Mouse (Mus musculus): Measurements from ENCODE around the gene Grk5. TPM values are rescaled to one million over a fixed set of nuclear protein-coding genes. Genes with fewer than 3 reads are reported as not detected.

Grk5 gene
- polyA plus RNA-seq, 1 experiment from 2014 or later: 3.6 TPM

DNA sequence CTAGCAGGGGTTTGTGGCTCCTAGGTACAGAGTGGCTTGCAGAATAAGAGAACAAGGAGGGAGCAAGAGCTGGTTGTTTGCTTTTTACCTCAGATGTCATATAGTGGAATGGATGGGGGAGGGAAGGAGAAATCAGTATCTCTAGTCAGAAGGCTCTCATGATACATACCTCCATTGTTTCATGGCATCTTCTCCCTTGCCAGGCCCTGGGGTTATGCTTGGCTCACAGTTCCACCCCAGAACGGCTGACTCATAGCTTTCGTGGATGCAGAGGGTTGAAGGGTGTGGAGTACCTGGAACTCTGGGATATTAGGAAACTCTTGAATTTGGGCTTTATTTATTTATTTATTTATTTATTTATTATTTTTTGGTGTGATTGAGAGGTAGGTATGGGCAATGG lies 84.0 kb downstream of the Grk5 start:
- Histone ChIP-seq H3K27ac (replicated peaks; ENCODE audit: low read depth, low read length) (no peak overlapping the region), H3K27me3 (ENCODE audit: control insufficient read depth, insufficient read depth, low read length) (no peaks in the 10 kb centered on the region), H3K4me1 (ENCODE audit: control insufficient read depth, insufficient read depth, low read length) (no peaks in the 10 kb centered on the region), H3K36me3 (ENCODE audit: control insufficient read depth, insufficient read depth, low read length) (no peaks in the 10 kb centered on the region), H3K9ac (replicated peaks; ENCODE audit: low read length) (no peak overlapping the region), H3K4me3 (replicated peaks; ENCODE audit: low read depth, low read length) (no peak overlapping the region), H3K9me3 (ENCODE audit: control insufficient read depth, low read length) (no peaks in the 10 kb centered on the region), H3K4me2 (ENCODE audit: low read length) (no peak overlapping the region)
- no peak for ATAC-seq (ENCODE audit: low FRiP score, low TSS enrichment)
- DNase-seq: no peak
- 96% methylated on average over 2 of the region's 2 CpGs for WGBS

GRCm38 (mm10) chr19:60979581-60979980 lies 90.0 kb downstream of the Grk5 start:
- no peak overlapping the region for H3K4me3 ChIP-seq (replicated peaks; ENCODE audit: low read depth, low read length)
- H3K27me3 ChIP-seq (ENCODE audit: control insufficient read depth, insufficient read depth, low read length): no peaks in the 10 kb centered on the region
- no peaks in the 10 kb centered on the region for H3K36me3 ChIP-seq (ENCODE audit: control insufficient read depth, insufficient read depth, low read length)
- no peak overlapping the region for H3K27ac ChIP-seq (replicated peaks; ENCODE audit: low read depth, low read length)
- H3K9me3 ChIP-seq (ENCODE audit: control insufficient read depth, low read length): no peaks in the 10 kb centered on the region
- 87% methylated on average over 1 of the region's 1 CpGs for WGBS
- no peak overlapping the region for H3K9ac ChIP-seq (replicated peaks; ENCODE audit: low read length)
- DNase-seq (no peak), ATAC-seq (ENCODE audit: low FRiP score, low TSS enrichment) (no peak)
- no peaks in the 10 kb centered on the region for H3K4me1 ChIP-seq (ENCODE audit: control insufficient read depth, insufficient read depth, low read length)
- H3K4me2 ChIP-seq (ENCODE audit: low read length): no peak overlapping the region

- Histone ChIP-seq H3K9me3 (ENCODE audit: control insufficient read depth, low read length) (no peaks in the 10 kb centered on the region), H3K36me3 (ENCODE audit: control insufficient read depth, insufficient read depth, low read length) (no peaks in the 10 kb centered on the region), H3K4me3 (replicated peaks; ENCODE audit: low read depth, low read length) (no peak overlapping the region), H3K4me1 (ENCODE audit: control insufficient read depth, insufficient read depth, low read length) (no peaks in the 10 kb centered on the region), H3K9ac (replicated peaks; ENCODE audit: low read length) (no peak overlapping the region), H3K4me2 (ENCODE audit: low read length) (no peak overlapping the region), H3K27me3 (ENCODE audit: control insufficient read depth, insufficient read depth, low read length) (no peaks in the 10 kb centered on the region), H3K27ac (replicated peaks; ENCODE audit: low read depth, low read length) (no peak overlapping the region)
- DNase-seq (no peak), ATAC-seq (ENCODE audit: low FRiP score, low TSS enrichment) (no peak)
- WGBS: 87% methylated on average over 5 of the region's 5 CpGs
Measured at GRCm38 (mm10) chr19:60981391-60981790, 91.8 kb downstream of the Grk5 start.

DNA sequence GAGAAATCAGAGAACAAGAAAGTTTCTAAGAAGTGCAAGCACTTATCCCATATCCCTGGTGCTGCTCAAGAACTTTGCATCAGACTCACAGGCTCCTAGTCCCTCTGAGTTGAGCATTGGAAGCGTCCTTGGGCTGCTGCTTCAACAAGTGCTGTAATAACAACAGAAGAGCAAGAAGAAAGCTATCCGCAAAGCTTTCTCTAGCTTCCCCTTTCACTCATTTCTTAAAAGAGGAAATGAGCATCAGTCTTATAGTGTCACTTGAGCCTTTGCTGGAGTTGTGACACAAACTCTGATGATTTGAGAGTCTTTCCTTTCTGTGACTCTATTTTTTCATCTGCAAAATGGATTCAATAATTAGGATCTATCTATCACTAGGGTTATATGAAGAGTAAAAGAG lies 92.3 kb downstream of the Grk5 start:
- ATAC-seq (ENCODE audit: low FRiP score, low TSS enrichment): no peak
- H3K9me3 ChIP-seq (ENCODE audit: control insufficient read depth, low read length): no peaks in the 10 kb centered on the region
- no peak overlapping the region for H3K27ac ChIP-seq (replicated peaks; ENCODE audit: low read depth, low read length)

GRCm38 (mm10) chr19:60989766-60990165 lies 100.2 kb downstream of the Grk5 start:
- H3K4me3 ChIP-seq (replicated peaks; ENCODE audit: low read depth, low read length): no peak overlapping the region
- ATAC-seq (ENCODE audit: low FRiP score, low TSS enrichment) (no peak), DNase-seq (no peak)
- whole genome bisulfite sequencing: 84% methylated on average over 5 of the region's 5 CpGs
- no peak overlapping the region for H3K27ac ChIP-seq (replicated peaks; ENCODE audit: low read depth, low read length)
- peaks cover 3% of the 10 kb centered on the region; the same call in 1 of the 2 replicates for H3K4me1 ChIP-seq (ENCODE audit: control insufficient read depth, insufficient read depth, low read length)
- no peaks in the 10 kb centered on the region for H3K9me3 ChIP-seq (ENCODE audit: control insufficient read depth, low read length)
- no peak overlapping the region for H3K9ac ChIP-seq (replicated peaks; ENCODE audit: low read length)
- no peaks in the 10 kb centered on the region for H3K27me3 ChIP-seq (ENCODE audit: control insufficient read depth, insufficient read depth, low read length)
- peaks cover 4% of the 10 kb centered on the region; the same call in 1 of the 2 replicates for H3K36me3 ChIP-seq (ENCODE audit: control insufficient read depth, insufficient read depth, low read length)
- H3K4me2 ChIP-seq (ENCODE audit: low read length): no peak overlapping the region

More for the DNA sequence above, 92.3 kb downstream of the Grk5 start:
- WGBS: 90% methylated on average over 2 of the region's 2 CpGs
- no peaks in the 10 kb centered on the region for H3K4me1 ChIP-seq (ENCODE audit: control insufficient read depth, insufficient read depth, low read length)
- no peak overlapping the region for H3K4me3 ChIP-seq (replicated peaks; ENCODE audit: low read depth, low read length)
- no peak overlapping the region for H3K9ac ChIP-seq (replicated peaks; ENCODE audit: low read length)
- no peak for DNase-seq
- no peak overlapping the region for H3K4me2 ChIP-seq (ENCODE audit: low read length)
- H3K36me3 ChIP-seq (ENCODE audit: control insufficient read depth, insufficient read depth, low read length): no peaks in the 10 kb centered on the region
- no peaks in the 10 kb centered on the region for H3K27me3 ChIP-seq (ENCODE audit: control insufficient read depth, insufficient read depth, low read length)

DNA sequence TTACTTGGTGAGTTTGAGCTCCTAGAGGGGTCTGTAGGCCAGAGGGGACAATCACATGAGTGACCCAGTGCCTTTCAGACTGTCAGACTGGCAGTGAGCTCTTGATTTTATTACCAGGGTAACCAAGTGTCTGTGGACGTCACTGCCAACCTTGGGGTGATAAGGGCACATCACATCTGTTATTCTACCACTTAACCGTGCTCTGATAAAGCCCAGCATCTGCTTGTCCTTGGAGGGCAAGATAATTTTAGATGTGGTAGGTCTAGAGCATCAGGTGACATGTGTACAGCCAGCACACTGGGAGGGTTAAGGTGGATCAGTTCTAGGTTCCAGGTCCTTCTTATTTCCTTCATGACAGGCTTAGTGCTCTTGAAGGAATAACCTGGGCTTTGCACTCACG lies 104.7 kb downstream of the Grk5 start:
- no peak overlapping the region for H3K9ac ChIP-seq (replicated peaks; ENCODE audit: low read length)
- H3K36me3 ChIP-seq (ENCODE audit: control insufficient read depth, insufficient read depth, low read length): peaks cover 4% of the 10 kb centered on the region; the same call in 1 of the 2 replicates
- no peak overlapping the region for H3K4me3 ChIP-seq (replicated peaks; ENCODE audit: low read depth, low read length)
- no peak overlapping the region for H3K27ac ChIP-seq (replicated peaks; ENCODE audit: low read depth, low read length)
- H3K27me3 ChIP-seq (ENCODE audit: control insufficient read depth, insufficient read depth, low read length): no peaks in the 10 kb centered on the region
- ATAC-seq (ENCODE audit: low FRiP score, low TSS enrichment): no peak
- no peak for DNase-seq
- H3K9me3 ChIP-seq (ENCODE audit: control insufficient read depth, low read length): no peaks in the 10 kb centered on the region
- H3K4me1 ChIP-seq (ENCODE audit: control insufficient read depth, insufficient read depth, low read length): peaks cover 3% of the 10 kb centered on the region; the same call in 1 of the 2 replicates
- no peak overlapping the region for H3K4me2 ChIP-seq (ENCODE audit: low read length)
- 74% methylated on average over 3 of the region's 3 CpGs for WGBS

- Histone ChIP-seq H3K36me3 (ENCODE audit: control insufficient read depth, insufficient read depth, low read length) (peaks cover under 1% of the 10 kb centered on the region; the same call in 1 of the 2 replicates), H3K9ac (replicated peaks; ENCODE audit: low read length) (no peak overlapping the region), H3K27ac (replicated peaks; ENCODE audit: low read depth, low read length) (no peak overlapping the region), H3K27me3 (ENCODE audit: control insufficient read depth, insufficient read depth, low read length) (no peaks in the 10 kb centered on the region), H3K4me2 (ENCODE audit: low read length) (no peak overlapping the region), H3K9me3 (ENCODE audit: control insufficient read depth, low read length) (no peaks in the 10 kb centered on the region), H3K4me3 (replicated peaks; ENCODE audit: low read depth, low read length) (no peak overlapping the region), H3K4me1 (ENCODE audit: control insufficient read depth, insufficient read depth, low read length) (peaks cover 3% of the 10 kb centered on the region; the same call in 1 of the 2 replicates)
- ATAC-seq (ENCODE audit: low FRiP score, low TSS enrichment) (no peak), DNase-seq (no peak)
- 86% methylated on average over 2 of the region's 2 CpGs for WGBS
Measured at GRCm38 (mm10) chr19:60994845-60995244, 105.3 kb downstream of the Grk5 start.

DNA sequence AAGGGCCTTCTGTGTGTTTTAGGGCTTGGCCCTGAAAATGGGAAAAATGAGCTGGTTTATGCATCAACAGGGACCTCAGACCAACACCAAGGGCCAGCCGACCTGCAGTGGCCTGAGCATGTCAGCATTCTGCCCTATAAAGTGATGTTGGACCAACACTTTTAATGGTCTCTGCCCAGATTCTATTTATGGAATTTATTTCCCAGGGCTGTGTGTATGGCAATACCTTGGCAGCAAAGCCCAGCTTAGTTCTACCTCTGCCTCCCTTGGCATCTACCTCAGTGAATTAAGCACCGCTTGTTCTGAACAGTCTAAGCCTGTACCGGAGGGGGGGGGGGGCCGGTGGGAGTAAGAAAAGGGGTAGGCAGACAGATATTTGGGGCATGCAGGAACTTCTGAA lies 108.2 kb downstream of the Grk5 start:
- H3K27me3 ChIP-seq (ENCODE audit: control insufficient read depth, insufficient read depth, low read length): no peaks in the 10 kb centered on the region
- H3K36me3 ChIP-seq (ENCODE audit: control insufficient read depth, insufficient read depth, low read length): no peaks in the 10 kb centered on the region
- H3K4me3 ChIP-seq (replicated peaks; ENCODE audit: low read depth, low read length): no peak overlapping the region
- no peak overlapping the region for H3K9ac ChIP-seq (replicated peaks; ENCODE audit: low read length)
- H3K9me3 ChIP-seq (ENCODE audit: control insufficient read depth, low read length): no peaks in the 10 kb centered on the region
- 94% methylated on average over 4 of the region's 4 CpGs for WGBS
- DNase-seq (no peak), ATAC-seq (ENCODE audit: low FRiP score, low TSS enrichment) (no peak)
- no peak overlapping the region for H3K27ac ChIP-seq (replicated peaks; ENCODE audit: low read depth, low read length)
- no peak overlapping the region for H3K4me2 ChIP-seq (ENCODE audit: low read length)
- no peaks in the 10 kb centered on the region for H3K4me1 ChIP-seq (ENCODE audit: control insufficient read depth, insufficient read depth, low read length)

DNA sequence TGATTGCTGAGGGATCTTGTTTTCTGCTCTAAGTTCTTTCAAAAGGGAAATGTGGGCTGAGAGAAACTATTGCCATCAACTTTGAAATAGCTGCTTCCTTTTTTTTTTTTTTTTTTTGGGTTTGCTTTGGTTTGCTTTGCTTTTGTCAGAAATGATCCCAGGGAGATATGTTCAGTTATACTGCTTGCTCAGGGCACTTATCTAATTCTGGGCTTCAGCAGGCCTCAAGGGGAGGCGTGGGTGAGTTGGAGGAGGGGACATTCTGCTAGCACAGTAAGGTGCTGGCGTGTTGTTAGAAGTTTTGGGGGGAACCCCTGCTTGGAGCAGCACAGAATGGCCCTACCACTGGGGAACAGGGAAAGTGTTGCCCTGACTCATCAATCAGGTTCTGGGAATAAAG lies 110.1 kb downstream of the Grk5 start:
- no peak for DNase-seq
- no peaks in the 10 kb centered on the region for H3K4me1 ChIP-seq (ENCODE audit: control insufficient read depth, insufficient read depth, low read length)
- H3K27ac ChIP-seq (replicated peaks; ENCODE audit: low read depth, low read length): no peak overlapping the region
- no peaks in the 10 kb centered on the region for H3K9me3 ChIP-seq (ENCODE audit: control insufficient read depth, low read length)
- no peak for ATAC-seq (ENCODE audit: low FRiP score, low TSS enrichment)
- no peak overlapping the region for H3K4me2 ChIP-seq (ENCODE audit: low read length)
- no peak overlapping the region for H3K9ac ChIP-seq (replicated peaks; ENCODE audit: low read length)
- no peaks in the 10 kb centered on the region for H3K27me3 ChIP-seq (ENCODE audit: control insufficient read depth, insufficient read depth, low read length)
- 81% methylated on average over 2 of the region's 2 CpGs for WGBS
- H3K4me3 ChIP-seq (replicated peaks; ENCODE audit: low read depth, low read length): no peak overlapping the region
- H3K36me3 ChIP-seq (ENCODE audit: control insufficient read depth, insufficient read depth, low read length): no peaks in the 10 kb centered on the region
